Mouse (Mus musculus): ENCODE measurements around the gene H2-Q10. TPM values are rescaled to one million over a fixed set of nuclear protein-coding genes. Genes with fewer than 3 reads are reported as not detected.
"Not testable (repeated sequence)": the region's sequence is repeated elsewhere in the genome, so short reads cannot be mapped to it uniquely, and the experiment has no call there.

Gene H2-Q10
- total RNA-seq (2014; rRNA removed) = 0.46 and 1.2 TPM in 2 replicates
- polyA plus RNA-seq (2015; fragmentation: Nextera tagmentation; extraction: Ambion mirVana) = 0.29 and 0.40 TPM in 2 replicates

DNA sequence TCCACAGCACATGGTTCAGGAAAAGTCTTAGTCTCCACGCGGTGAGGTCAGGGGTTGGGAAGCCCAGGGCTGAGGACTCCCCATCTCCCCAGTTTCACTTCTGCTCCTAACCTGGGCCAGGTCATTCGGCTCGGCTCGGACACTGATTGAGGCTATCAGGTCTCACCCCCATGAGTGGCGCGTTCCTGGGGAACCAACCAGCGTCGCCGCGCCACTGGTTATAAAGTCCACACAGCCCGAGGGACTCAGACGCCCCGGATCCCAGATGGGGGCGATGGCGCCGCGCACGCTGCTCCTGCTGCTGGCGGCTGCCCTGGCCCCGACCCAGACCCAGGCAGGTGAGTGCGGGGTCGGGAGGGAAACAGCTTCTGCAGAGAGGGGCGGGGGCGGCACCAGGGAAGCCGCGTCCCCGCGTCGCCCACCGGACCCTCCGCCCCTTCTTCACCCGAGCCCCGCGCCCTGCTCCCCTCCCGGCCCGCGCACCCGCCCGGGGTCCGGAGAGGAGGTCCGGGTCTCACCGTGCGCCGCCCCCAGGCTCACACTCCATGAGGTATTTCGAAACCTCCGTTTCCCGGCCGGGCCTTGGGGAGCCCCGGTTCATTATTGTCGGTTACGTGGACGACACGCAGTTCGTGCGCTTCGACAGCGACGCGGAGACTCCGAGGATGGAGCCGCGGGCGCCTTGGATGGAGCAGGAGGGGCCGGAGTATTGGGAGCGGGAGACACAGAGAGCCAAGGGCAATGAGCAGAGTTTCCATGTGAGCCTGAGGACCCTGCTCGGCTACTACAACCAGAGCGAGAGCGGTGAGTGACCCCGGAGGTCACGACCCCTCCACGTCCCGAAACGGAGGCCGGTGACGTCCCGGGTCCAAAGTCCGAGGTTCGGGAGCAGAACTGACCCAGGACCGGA, at the start of gene H2-Q10:
TSS of gene H2-Q10 (plus strand) at position 248 of the 910 bp plus-strand sequence.
- DNase-seq (no peak), ATAC-seq (no peak)
- 4% methylated on average over 71 of the region's 80 CpGs for WGBS
- Histone ChIP-seq H3K9ac (peak within 1 kb of the TSS; percentile 37), H3K4me1 (ENCODE audit: insufficient read depth) (no peaks in the 10 kb centered on the region), H3K4me3 (ENCODE audit: low read depth, low read length) (peak within 1 kb of the TSS; percentile 35), H3K36me3 (ENCODE audit: insufficient read depth) (no peaks in the 10 kb centered on the region), H3K9me3 (ENCODE audit: low read length) (no peaks in the 10 kb centered on the region), H3K27ac (ENCODE audit: low read depth, low read length) (no peak within 1 kb of the TSS), H3K4me2 (ENCODE audit: low read depth) (peak within 1 kb of the TSS; percentile 62), H3K27me3 (ENCODE audit: insufficient read depth, low read length) (peaks cover 5% of the 10 kb centered on the region; the same call in 1 of the 2 replicates)
- TF ChIP-seq CTCF (IDR thresholded peaks at IDR 0.05; ENCODE audit: low read depth) = no peak

DNA sequence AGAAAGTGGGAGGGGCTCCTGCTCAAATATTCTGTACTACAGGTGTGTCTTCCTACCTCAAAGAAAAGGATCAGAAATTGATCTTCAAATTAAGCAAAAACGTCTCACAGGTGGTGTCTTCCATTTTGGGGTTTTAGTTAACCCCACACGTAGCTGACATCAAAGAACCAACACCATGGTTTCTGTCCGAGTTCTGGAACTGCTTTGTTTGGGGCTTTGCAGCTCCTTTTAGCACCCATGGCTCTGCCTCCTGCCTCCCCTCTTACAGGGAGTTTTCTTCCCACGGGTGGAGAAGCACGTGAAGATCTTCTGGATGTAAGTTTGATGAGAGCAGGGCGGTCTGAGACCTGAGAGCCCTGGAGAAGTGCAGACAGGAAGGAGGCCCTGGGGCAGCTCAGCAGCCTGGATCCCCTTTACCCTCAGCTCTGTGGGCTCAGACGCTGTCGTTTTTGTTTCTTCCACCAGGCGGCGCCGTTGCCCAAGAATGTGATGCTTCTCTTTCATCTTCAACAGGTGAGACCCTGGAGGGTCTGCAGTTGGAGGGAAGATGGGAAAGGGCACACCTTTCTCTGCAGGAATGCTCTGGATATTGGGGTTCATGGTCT, 49.6 kb upstream of the H2-Q10 start:
- not testable (repeated sequence) for H3K27me3 ChIP-seq (ENCODE audit: insufficient read depth, low read length); H3K4me1 ChIP-seq (ENCODE audit: insufficient read depth); H3K27ac ChIP-seq (ENCODE audit: low read depth, low read length); H3K4me2 ChIP-seq (ENCODE audit: low read depth); H3K4me3 ChIP-seq (ENCODE audit: low read depth, low read length); H3K9me3 ChIP-seq (ENCODE audit: low read length); H3K36me3 ChIP-seq (ENCODE audit: insufficient read depth); H3K9ac ChIP-seq; ATAC-seq
- peak; percentile 79 for TF ChIP-seq CTCF (IDR thresholded peaks at IDR 0.05; ENCODE audit: low read depth)
- peak; percentile 53 for DNase-seq
- WGBS = 15% methylated on average over 11 of the region's 11 CpGs

DNA sequence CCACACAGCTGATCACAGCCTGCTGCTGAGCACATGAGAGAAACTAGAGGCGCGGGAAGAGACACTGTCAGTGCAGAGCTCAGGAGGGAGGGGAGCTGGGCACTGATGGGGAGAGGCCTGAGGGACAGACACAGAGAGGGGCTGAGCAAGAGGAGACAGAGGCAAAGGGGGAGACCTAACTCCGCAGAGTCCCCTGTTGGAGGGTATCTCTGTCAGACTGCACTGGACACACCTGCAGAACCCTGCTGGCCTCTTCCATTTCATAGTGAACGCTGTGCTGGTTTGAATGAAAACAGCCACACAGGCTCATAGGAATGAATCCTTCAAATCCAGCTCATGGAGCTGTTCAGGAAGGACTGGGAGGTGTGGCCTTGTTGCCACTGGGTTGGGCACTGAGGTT, 48.6 kb upstream of the H2-Q10 start:
- H3K36me3 ChIP-seq (ENCODE audit: insufficient read depth); H3K4me3 ChIP-seq (ENCODE audit: low read depth, low read length); DNase-seq; H3K27me3 ChIP-seq (ENCODE audit: insufficient read depth, low read length); H3K9ac ChIP-seq; H3K4me1 ChIP-seq (ENCODE audit: insufficient read depth); H3K4me2 ChIP-seq (ENCODE audit: low read depth); H3K27ac ChIP-seq (ENCODE audit: low read depth, low read length); H3K9me3 ChIP-seq (ENCODE audit: low read length); ATAC-seq: not testable (repeated sequence)
- 90% methylated on average over 4 of the region's 4 CpGs for WGBS

GRCm38 (mm10) chr17:35422360-35422759, 47.5 kb upstream of the H2-Q10 start:
- H3K4me1 ChIP-seq (ENCODE audit: insufficient read depth); ATAC-seq; H3K9ac ChIP-seq; H3K4me3 ChIP-seq (ENCODE audit: low read depth, low read length); H3K27ac ChIP-seq (ENCODE audit: low read depth, low read length); H3K9me3 ChIP-seq (ENCODE audit: low read length); H3K4me2 ChIP-seq (ENCODE audit: low read depth); DNase-seq; H3K36me3 ChIP-seq (ENCODE audit: insufficient read depth); H3K27me3 ChIP-seq (ENCODE audit: insufficient read depth, low read length): not testable (repeated sequence)
- 87% methylated on average over 5 of the region's 5 CpGs for whole genome bisulfite sequencing

DNA sequence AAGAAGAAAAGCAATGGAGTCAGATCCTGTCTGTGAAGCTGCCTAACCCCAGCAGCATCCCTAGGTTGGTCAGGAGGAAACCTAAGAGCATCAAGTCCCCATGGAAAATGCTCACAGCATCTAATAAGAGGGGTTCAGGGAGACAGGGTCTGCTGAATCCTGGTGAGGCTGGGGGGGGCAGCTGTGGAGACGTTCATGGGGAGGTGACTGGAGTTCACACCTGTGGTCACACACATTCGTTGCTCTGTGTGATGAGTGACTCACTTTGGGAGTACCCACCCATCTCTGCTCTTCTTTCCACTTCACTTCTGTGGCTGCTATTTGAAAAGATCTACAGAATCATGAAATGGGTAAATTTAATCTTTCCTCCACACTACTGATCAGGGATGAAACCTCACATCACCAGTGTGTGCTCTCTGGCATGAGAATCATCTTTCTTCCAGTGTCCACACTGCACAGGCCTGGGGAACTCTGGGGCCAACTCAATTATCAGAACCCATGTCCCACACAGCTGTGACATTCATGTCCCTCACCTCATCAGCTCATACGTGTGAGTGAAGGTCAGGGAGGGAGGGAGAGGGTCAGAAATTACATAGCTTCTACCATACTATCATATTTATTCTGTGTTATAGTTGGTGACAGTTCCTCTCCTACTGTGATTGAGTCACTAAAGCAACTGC, 46.6 kb upstream of the H2-Q10 start:
- not testable (repeated sequence) for H3K4me1 ChIP-seq (ENCODE audit: insufficient read depth); H3K4me2 ChIP-seq (ENCODE audit: low read depth); H3K27me3 ChIP-seq (ENCODE audit: insufficient read depth, low read length); H3K9ac ChIP-seq; H3K4me3 ChIP-seq (ENCODE audit: low read depth, low read length); H3K9me3 ChIP-seq (ENCODE audit: low read length); H3K36me3 ChIP-seq (ENCODE audit: insufficient read depth); ATAC-seq; H3K27ac ChIP-seq (ENCODE audit: low read depth, low read length); DNase-seq
- WGBS = 80% methylated on average over 3 of the region's 3 CpGs

GRCm38 (mm10) chr17:35424106-35424505, 45.8 kb upstream of the H2-Q10 start:
- ATAC-seq; H3K27me3 ChIP-seq (ENCODE audit: insufficient read depth, low read length); H3K4me3 ChIP-seq (ENCODE audit: low read depth, low read length); H3K9ac ChIP-seq; DNase-seq; H3K27ac ChIP-seq (ENCODE audit: low read depth, low read length); H3K9me3 ChIP-seq (ENCODE audit: low read length); H3K36me3 ChIP-seq (ENCODE audit: insufficient read depth); H3K4me1 ChIP-seq (ENCODE audit: insufficient read depth); H3K4me2 ChIP-seq (ENCODE audit: low read depth): not testable (repeated sequence)
- 84% methylated on average over 3 of the region's 3 CpGs for WGBS

DNA sequence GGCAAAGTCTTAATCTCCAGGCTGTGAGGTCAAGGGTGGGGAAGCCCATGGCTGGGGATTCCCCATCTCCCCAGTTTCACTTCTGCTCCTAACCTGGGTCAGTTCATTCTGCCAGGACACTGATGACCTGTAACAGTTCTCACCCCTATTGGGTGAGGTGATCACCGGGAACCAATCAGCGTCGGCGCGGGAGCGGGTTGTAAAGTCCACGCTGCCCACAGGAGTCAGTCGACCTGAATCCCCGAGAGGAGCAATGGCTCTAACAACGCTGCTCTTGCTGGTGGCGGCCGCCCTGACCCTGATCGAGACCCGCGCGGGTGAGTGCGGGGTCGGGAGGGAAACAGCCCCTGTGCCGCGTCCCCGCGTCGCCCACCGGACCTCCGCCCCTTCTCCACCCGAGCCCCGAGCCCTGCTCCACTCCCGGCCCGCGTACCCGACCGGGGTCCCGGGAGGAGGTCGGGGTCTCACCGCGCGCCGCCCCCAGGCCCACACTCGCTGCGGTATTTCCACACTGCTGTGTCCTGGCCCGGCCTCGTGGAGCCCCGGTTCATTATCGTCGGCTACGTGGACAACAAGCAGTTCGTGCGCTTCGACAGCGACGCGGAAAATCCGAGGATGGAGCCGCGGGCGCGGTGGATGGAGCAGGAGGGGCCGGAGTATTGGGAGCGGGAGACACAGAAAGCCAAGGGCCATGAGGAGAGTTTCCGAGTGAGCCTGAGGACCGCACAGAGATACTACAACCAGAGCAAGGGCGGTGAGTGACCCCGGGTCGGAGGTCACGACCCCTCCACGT, 45.1 kb upstream of the H2-Q10 start, which contains the start of gene H2-Q6:
TSS of gene H2-Q6 (plus strand) at position 227 of the 793 bp plus-strand sequence.
- WGBS = 2% methylated on average over 52 of the region's 66 CpGs
- Histone ChIP-seq H3K9ac (0 out of 2 replicates have a peak within 1 kb of the TSS, but pooled peaks have one; percentile 31), H3K4me3 (ENCODE audit: low read depth, low read length) (peak within 1 kb of the TSS; percentile 27), H3K4me2 (ENCODE audit: low read depth) (peak within 1 kb of the TSS; percentile 57)
- not testable (repeated sequence) for DNase-seq; H3K36me3 ChIP-seq (ENCODE audit: insufficient read depth); H3K27ac ChIP-seq (ENCODE audit: low read depth, low read length); H3K27me3 ChIP-seq (ENCODE audit: insufficient read depth, low read length); H3K4me1 ChIP-seq (ENCODE audit: insufficient read depth); H3K9me3 ChIP-seq (ENCODE audit: low read length)
- ATAC-seq = peak; percentile 75

DNA sequence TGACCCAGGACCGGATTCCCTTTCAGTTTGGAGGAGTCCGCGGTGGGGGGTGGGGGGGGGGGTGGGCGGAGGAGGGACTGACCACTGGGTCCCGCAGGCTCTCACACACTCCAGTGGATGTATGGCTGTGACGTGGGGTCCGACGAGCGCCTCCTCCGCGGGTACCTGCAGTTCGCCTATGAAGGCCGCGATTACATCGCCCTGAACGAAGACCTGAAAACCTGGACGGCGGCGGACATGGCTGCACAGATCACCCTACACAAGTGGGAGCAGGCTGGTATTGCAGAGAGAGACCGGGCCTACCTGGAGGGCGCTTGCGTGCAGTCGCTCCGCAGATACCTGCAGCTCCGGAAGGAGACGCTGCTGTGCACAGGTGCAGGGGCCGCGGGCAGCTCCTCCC, 44.4 kb upstream of the H2-Q10 start:
- Histone ChIP-seq H3K4me3 (ENCODE audit: low read depth, low read length) (peak overlapping the region; percentile 27), H3K4me2 (ENCODE audit: low read depth) (peak overlapping the region; percentile 57)
- H3K4me1 ChIP-seq (ENCODE audit: insufficient read depth); H3K27me3 ChIP-seq (ENCODE audit: insufficient read depth, low read length); H3K27ac ChIP-seq (ENCODE audit: low read depth, low read length); H3K9ac ChIP-seq; DNase-seq; ATAC-seq; H3K36me3 ChIP-seq (ENCODE audit: insufficient read depth); H3K9me3 ChIP-seq (ENCODE audit: low read length): not testable (repeated sequence)
- 19% methylated on average over 28 of the region's 28 CpGs for WGBS

- DNase-seq; H3K4me2 ChIP-seq (ENCODE audit: low read depth); ATAC-seq; H3K4me3 ChIP-seq (ENCODE audit: low read depth, low read length); H3K27ac ChIP-seq (ENCODE audit: low read depth, low read length); H3K27me3 ChIP-seq (ENCODE audit: insufficient read depth, low read length); H3K4me1 ChIP-seq (ENCODE audit: insufficient read depth); H3K9me3 ChIP-seq (ENCODE audit: low read length); H3K36me3 ChIP-seq (ENCODE audit: insufficient read depth); H3K9ac ChIP-seq: not testable (repeated sequence)
- 91% methylated on average over 6 of the region's 6 CpGs for WGBS
Measured at GRCm38 (mm10) chr17:35428883-35429282, 41.0 kb upstream of the H2-Q10 start.

Data from forebrain, postnatal 0 days (tissue).